In genomic region chr2:165318941-165319340, GRCm38 (mm10) we compare ENCODE assay signal across 15 mouse cellular contexts. TPM values are rescaled to one million over a fixed set of nuclear protein-coding genes. Genes with fewer than 3 reads are reported as not detected.
DNase-seq lines count a peak whose midpoint lies in the region; ATAC-seq and TF ChIP-seq lines count a peak whose summit lies in the region.
"Had no signal": no experiment of that assay in that cellular context is flagged by ENCODE, and none has a peak within 500 bp of the region (broad histone marks: within the 10 kb centered on the region; RNA-seq: fewer than 3 reads in every experiment).

No protein-coding gene starts in this region.

- no peak for ATAC-seq in cerebellum, adult (ENCODE audit: insufficient number of reproducible peaks, low FRiP score, low TSS enrichment)
- no peak for ATAC-seq in kidney, postnatal 0 days (replicated peaks; ENCODE audit: low FRiP score, low read depth)
- no peak for ATAC-seq in midbrain, embryonic 11.5 days (ENCODE audit: low FRiP score)
- ATAC-seq in midbrain, embryonic 14.5 days (ENCODE audit: low FRiP score, low TSS enrichment): no peak
- no peak for ATAC-seq in intestine, postnatal 0 days
- ATAC-seq: forebrain, embryonic 14.5 days; hindbrain, postnatal 0 days had no signal

- H3K9me3 ChIP-seq in kidney, postnatal 0 days (replicated peaks; ENCODE audit: low read length): no peaks in the 10 kb centered on the region
- no peaks in the 10 kb centered on the region for H3K9me3 ChIP-seq in midbrain, embryonic 11.5 days (ENCODE audit: control insufficient read depth, low read length)
- H3K9me3 ChIP-seq in midbrain, embryonic 14.5 days (ENCODE audit: control insufficient read depth, low read length): no peaks in the 10 kb centered on the region
- no peaks in the 10 kb centered on the region for H3K9me3 ChIP-seq in intestine, postnatal 0 days (ENCODE audit: control insufficient read depth)
- H3K9me3 ChIP-seq: embryonic facial prominence, embryonic 15.5 days; limb, embryonic 13.5 days had no signal

- no peak for TF ChIP-seq CTCF in kidney, postnatal 0 days (IDR thresholded peaks at IDR 0.05; ENCODE audit: low read depth)
- TF ChIP-seq CTCF in intestine, postnatal 0 days (IDR thresholded peaks at IDR 0.05; ENCODE audit: low read depth): no peak

- H3K4me2 ChIP-seq in kidney, postnatal 0 days (ENCODE audit: low read length): no peak overlapping the region
- H3K4me2 ChIP-seq in midbrain, embryonic 11.5 days: no peak overlapping the region
- no peak overlapping the region for H3K4me2 ChIP-seq in midbrain, embryonic 14.5 days (ENCODE audit: low read length)
- no peak overlapping the region for H3K4me2 ChIP-seq in intestine, postnatal 0 days (replicated peaks; ENCODE audit: low read depth)
- H3K4me2 ChIP-seq: embryonic facial prominence, embryonic 15.5 days had no signal

- no peak overlapping the region for H3K4me3 ChIP-seq in kidney, postnatal 0 days (replicated peaks; ENCODE audit: low read depth, low read length)
- H3K4me3 ChIP-seq in midbrain, embryonic 11.5 days (ENCODE audit: low read depth, low read length): no peak overlapping the region
- no peak overlapping the region for H3K4me3 ChIP-seq in midbrain, embryonic 14.5 days (replicated peaks; ENCODE audit: low read depth, low read length)
- no peak overlapping the region for H3K4me3 ChIP-seq in intestine, postnatal 0 days (ENCODE audit: low read depth, low read length)
- H3K4me3 ChIP-seq: embryonic facial prominence, embryonic 15.5 days; limb, embryonic 13.5 days had no signal

- H3K36me3 ChIP-seq in kidney, postnatal 0 days (ENCODE audit: insufficient read depth, low read length): peaks cover 17% of the 10 kb centered on the region; the same call in 1 of the 2 replicates
- peaks cover 9% of the 10 kb centered on the region for H3K36me3 ChIP-seq in midbrain, embryonic 11.5 days (ENCODE audit: control insufficient read depth, insufficient read depth, low read length)
- H3K36me3 ChIP-seq in midbrain, embryonic 14.5 days (ENCODE audit: control insufficient read depth, insufficient read depth, low read length): peaks cover 14% of the 10 kb centered on the region
- peaks cover 25% of the 10 kb centered on the region for H3K36me3 ChIP-seq in intestine, postnatal 0 days (ENCODE audit: control insufficient read depth, insufficient read depth)

- peak; percentile 20 for DNase-seq in cerebellum, adult 11 months
- DNase-seq in kidney, postnatal 0 days (ENCODE audit: low spot score): no peak
- DNase-seq in kidney, adult 9 months: no peak
- peak; percentile 73 for DNase-seq in midbrain, embryonic 11.5 days (ENCODE audit: low spot score, missing footprints)
- no peak for DNase-seq in midbrain, embryonic 14.5 days
- no peak for DNase-seq in embryo, embryonic 10.5 days (ENCODE audit: low spot score)
- DNase-seq: adrenal gland, postnatal 10 days; gastrocnemius, postnatal 14 days; spleen, adult 18-20 months had no signal

- H3K27ac ChIP-seq in kidney, postnatal 0 days: peak overlapping the region; percentile 87
- H3K27ac ChIP-seq in midbrain, embryonic 11.5 days (ENCODE audit: low read depth, low read length): no peak overlapping the region
- H3K27ac ChIP-seq in midbrain, embryonic 14.5 days (replicated peaks; ENCODE audit: low read depth, low read length): no peak overlapping the region
- H3K27ac ChIP-seq in intestine, postnatal 0 days (ENCODE audit: low read depth, low read length): peak overlapping the region; percentile 78
- H3K27ac ChIP-seq: embryonic facial prominence, embryonic 15.5 days; limb, embryonic 13.5 days had no signal

- H3K9ac ChIP-seq in kidney, postnatal 0 days (ENCODE audit: low read depth, low read length): no peak overlapping the region
- H3K9ac ChIP-seq in midbrain, embryonic 11.5 days (ENCODE audit: low read length): no peak overlapping the region
- H3K9ac ChIP-seq in midbrain, embryonic 14.5 days (replicated peaks; ENCODE audit: low read length): no peak overlapping the region
- 0 out of 2 replicates have a peak overlapping the region, but pooled peaks have one; percentile 3 for H3K9ac ChIP-seq in intestine, postnatal 0 days (ENCODE audit: low read depth, low read length)
- H3K9ac ChIP-seq: embryonic facial prominence, embryonic 15.5 days had no signal

- WGBS in kidney, postnatal 0 days: 67% methylated on average over 7 of the region's 7 CpGs
- 85% methylated on average over 7 of the region's 7 CpGs for WGBS in midbrain, embryonic 11.5 days
- 86% methylated on average over 7 of the region's 7 CpGs for WGBS in midbrain, embryonic 14.5 days
- WGBS in intestine, postnatal 0 days: 81% methylated on average over 7 of the region's 7 CpGs

- no peaks in the 10 kb centered on the region for H3K27me3 ChIP-seq in kidney, postnatal 0 days (ENCODE audit: insufficient read depth, low read length)
- H3K27me3 ChIP-seq in midbrain, embryonic 11.5 days (ENCODE audit: control insufficient read depth, insufficient read depth, low read length): peaks cover 8% of the 10 kb centered on the region
- no peaks in the 10 kb centered on the region for H3K27me3 ChIP-seq in midbrain, embryonic 14.5 days (ENCODE audit: control insufficient read depth, insufficient read depth, low read length)
- no peaks in the 10 kb centered on the region for H3K27me3 ChIP-seq in intestine, postnatal 0 days (replicated peaks; ENCODE audit: control insufficient read depth, insufficient read depth, low read length)
- H3K27me3 ChIP-seq: embryonic facial prominence, embryonic 15.5 days; limb, embryonic 13.5 days had no signal

- peaks cover 68% of the 10 kb centered on the region for H3K4me1 ChIP-seq in kidney, postnatal 0 days (replicated peaks; ENCODE audit: insufficient read depth, low read length)
- peaks cover 57% of the 10 kb centered on the region for H3K4me1 ChIP-seq in midbrain, embryonic 11.5 days (ENCODE audit: control insufficient read depth, insufficient read depth, low read length)
- H3K4me1 ChIP-seq in midbrain, embryonic 14.5 days (ENCODE audit: control insufficient read depth, insufficient read depth, low read length): peaks cover 50% of the 10 kb centered on the region
- peaks cover 42% of the 10 kb centered on the region for H3K4me1 ChIP-seq in intestine, postnatal 0 days (replicated peaks; ENCODE audit: control insufficient read depth, insufficient read depth, low read length)

RNA-seq across cellular contexts. Expression of gene Elmo2, which starts 7.3 kb away (rescaled TPM):
- polyA plus RNA-seq in kidney, postnatal 0 days (2015; fragmentation: Nextera tagmentation; extraction: Ambion mirVana): 51.5 and 59.3 TPM in 2 replicates
- polyA plus RNA-seq in midbrain, embryonic 11.5 days (2014; fragmentation: Nextera tagmentation; extraction: Ambion mirVana): 79.9 and 83.1 TPM in 2 replicates
- 92.3 and 109 TPM in 2 replicates for polyA plus RNA-seq in midbrain, embryonic 14.5 days (2014; fragmentation: Nextera tagmentation; extraction: Ambion mirVana)
- polyA plus RNA-seq in intestine, postnatal 0 days (2015; fragmentation: Nextera tagmentation; extraction: Ambion mirVana): 62.2 and 63.6 TPM in 2 replicates

RNA-seq across cellular contexts. Expression of gene Slc35c2, which starts 31.3 kb away (rescaled TPM):
- polyA plus RNA-seq in kidney, postnatal 0 days (2015; fragmentation: Nextera tagmentation; extraction: Ambion mirVana): 51.6 and 55.7 TPM in 2 replicates
- 49.5 and 49.7 TPM in 2 replicates for polyA plus RNA-seq in midbrain, embryonic 11.5 days (2014; fragmentation: Nextera tagmentation; extraction: Ambion mirVana)
- 60.8 and 65.2 TPM in 2 replicates for polyA plus RNA-seq in midbrain, embryonic 14.5 days (2014; fragmentation: Nextera tagmentation; extraction: Ambion mirVana)
- polyA plus RNA-seq in intestine, postnatal 0 days (2015; fragmentation: Nextera tagmentation; extraction: Ambion mirVana): 199 and 209 TPM in 2 replicates

RNA-seq across cellular contexts. Expression of gene Zfp663, which starts 49.6 kb away (rescaled TPM):
- polyA plus RNA-seq in kidney, postnatal 0 days (2015; fragmentation: Nextera tagmentation; extraction: Ambion mirVana): 0.58 and 0.60 TPM in 2 replicates
- 9.0 and 10.1 TPM in 2 replicates for polyA plus RNA-seq in midbrain, embryonic 11.5 days (2014; fragmentation: Nextera tagmentation; extraction: Ambion mirVana)
- polyA plus RNA-seq in midbrain, embryonic 14.5 days (2014; fragmentation: Nextera tagmentation; extraction: Ambion mirVana): 8.4 and 10.8 TPM in 2 replicates
- 0.23 and 0.44 TPM in 2 replicates for polyA plus RNA-seq in intestine, postnatal 0 days (2015; fragmentation: Nextera tagmentation; extraction: Ambion mirVana)

Comparison
In these comparisons a context has a peak if more than half of its experiments do, and no peak if none do; other contexts are left out.
1. DNase-seq: peak in cerebellum, adult 11 months (single experiment) and midbrain, embryonic 11.5 days (single experiment); none in kidney, postnatal 0 days (single experiment), kidney, adult 9 months (single experiment), midbrain, embryonic 14.5 days (single experiment) and embryo, embryonic 10.5 days (single experiment).
2. H3K27ac ChIP-seq: peak in kidney, postnatal 0 days (single experiment) and intestine, postnatal 0 days (single experiment); none in midbrain, embryonic 11.5 days (single experiment) and midbrain, embryonic 14.5 days (single experiment).